Mouse (Mus musculus) intestine, postnatal 0 days (tissue): Measurements from ENCODE around the gene S100a8. TPM values are rescaled to one million over a fixed set of nuclear protein-coding genes. Genes with fewer than 3 reads are reported as not detected.

Source experiments
- ATAC-seq: fragments of 200-750 bp; cut with Nextera tagmentation; 2 replicates; pipeline ENCODE4 v1.8.0; 2017; ENCODE audit warnings: mild to moderate bottlenecking, moderate TSS enrichment, moderate library complexity
- H3K27ac ChIP-seq: fragments of 300-500 bp; sonication (generic); 2 replicates; pipeline ENCODE4 v1.5.1; 2014; ENCODE audit warnings: mild to moderate bottlenecking, low read depth, low read length, moderate library complexity
- H3K27me3 ChIP-seq: fragments of 300-500 bp; sonication (generic); replicated peaks from 2 replicates; pipeline ENCODE4 v1.6.1; 2014; ENCODE audit warnings: low read length, mixed read lengths; ENCODE audit not compliant: control insufficient read depth, insufficient read depth
- H3K36me3 ChIP-seq: fragments of 300-500 bp; sonication (generic); 2 replicates; pipeline ENCODE4 v1.6.1; 2014; ENCODE audit warnings: mild to moderate bottlenecking, moderate library complexity; ENCODE audit not compliant: control insufficient read depth, insufficient read depth
- H3K4me1 ChIP-seq: fragments of 300-500 bp; sonication (generic); replicated peaks from 2 replicates; pipeline ENCODE4 v1.6.1; 2014; ENCODE audit warnings: antibody characterized with exemption, low read length, mixed read lengths; ENCODE audit not compliant: control insufficient read depth, insufficient read depth
- H3K4me2 ChIP-seq: fragments of 300-500 bp; sonication (generic); replicated peaks from 2 replicates; pipeline ENCODE4 v1.6.1; 2014; ENCODE audit warnings: low read depth, mild to moderate bottlenecking, moderate library complexity
- H3K4me3 ChIP-seq: fragments of 300-500 bp; sonication (generic); 2 replicates; pipeline ENCODE4 v1.5.1; 2014; ENCODE audit warnings: low read depth, low read length
- H3K9ac ChIP-seq: fragments of 300-500 bp; sonication (generic); 2 replicates; pipeline ENCODE4 v1.6.1; 2014; ENCODE audit warnings: mild to moderate bottlenecking, low read depth, low read length
- H3K9me3 ChIP-seq: fragments of 300-500 bp; sonication (generic); 2 replicates; pipeline ENCODE4 v1.6.1; 2016; ENCODE audit warnings: mixed run types; ENCODE audit not compliant: control insufficient read depth
- CTCF ChIP-seq: sonication (generic); IDR thresholded peaks from 2 replicates; pipeline ENCODE4 v1.5.1; 2016; ENCODE audit warnings: low read depth, mild to moderate bottlenecking, control low read depth, antibody characterized with exemption, moderate library complexity
- WGBS: fragments of 180-500 bp; shearing (Covaris S2); extraction: QIAGEN DNeasy Blood & Tissue Kit; methylation state at CpG from one replicate; pipeline ENCODE4 v1.1.7; 2014; 5-methylcytosine and 5-hydroxymethylcytosine counted together
- polyA plus RNA-seq: library from polyadenylated mRNA; unstranded; fragments of >200 nt; fragmentation: Nextera tagmentation; extraction: Ambion mirVana; gene quantifications from 2 replicates; pipeline ENCODE4 v1.2.1, GENCODE M21; 2015

The S100a8 gene
- 2.7 and 4.6 TPM in 2 replicates for polyA plus RNA-seq

DNA sequence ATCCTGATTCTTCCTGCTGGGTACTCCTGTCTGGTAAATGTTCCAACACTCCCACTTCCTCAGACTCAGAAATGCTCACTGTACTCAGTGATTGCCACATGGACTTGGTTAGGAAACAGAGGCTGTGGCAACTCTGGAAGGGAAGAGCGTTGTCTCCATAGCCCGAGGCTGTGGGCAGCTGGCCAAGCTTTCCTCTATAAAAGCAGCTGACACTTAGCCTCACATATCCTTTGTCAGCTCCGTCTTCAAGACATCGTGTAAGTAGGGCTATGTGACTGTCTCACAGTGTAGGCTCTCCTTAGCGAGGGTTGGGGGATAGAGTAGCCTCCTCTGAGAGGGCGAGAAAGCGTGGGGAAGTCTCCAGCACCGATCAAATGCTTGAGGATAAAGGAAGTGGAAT lies at the start of gene S100a8:
TSS of gene S100a8 (plus strand) at position 133 of the 400 bp plus-strand sequence.
- 58% methylated on average over 8 of the region's 8 CpGs for WGBS

DNA sequence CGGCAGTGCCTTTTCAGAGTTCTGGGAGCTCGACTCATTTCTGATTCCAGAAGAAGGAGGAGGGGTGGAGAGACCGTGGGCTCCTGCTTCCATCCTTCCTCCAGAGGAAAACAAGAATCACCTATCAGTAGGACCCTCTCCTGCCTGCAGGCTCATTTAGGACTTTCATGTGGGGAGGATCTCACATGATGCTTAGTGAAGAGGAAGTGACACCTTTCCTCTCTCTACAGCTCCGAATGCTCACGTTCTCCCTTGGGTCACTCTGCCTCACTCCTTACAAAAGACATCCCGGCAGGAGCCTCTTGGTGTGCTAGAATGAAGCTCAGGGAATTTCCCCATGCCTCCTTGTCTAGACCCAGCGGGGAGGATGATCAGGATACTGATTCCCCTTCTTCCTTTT lies 47.2 kb upstream of the S100a8 start:
- H3K27me3 ChIP-seq, result no peaks in the 10 kb centered on the region
- H3K4me1 ChIP-seq, result peaks cover 5% of the 10 kb centered on the region
- H3K9me3 ChIP-seq, result no peaks in the 10 kb centered on the region
- H3K4me3 ChIP-seq, result no peak overlapping the region
- no peak overlapping the region for H3K27ac ChIP-seq
- no peak overlapping the region for H3K9ac ChIP-seq
- WGBS, result 50% methylated on average over 7 of the region's 7 CpGs
- H3K4me2 ChIP-seq, result no peak overlapping the region
- no peak for TF ChIP-seq CTCF
- no peak for ATAC-seq
- no peaks in the 10 kb centered on the region for H3K36me3 ChIP-seq

More for the DNA sequence above, at the start of gene S100a8:
- Histone ChIP-seq H3K27me3 (no peaks in the 10 kb centered on the region), H3K36me3 (no peaks in the 10 kb centered on the region), H3K27ac (no peak within 1 kb of the TSS), H3K9ac (no peak within 1 kb of the TSS), H3K4me1 (no peaks in the 10 kb centered on the region), H3K4me3 (no peak within 1 kb of the TSS), H3K4me2 (no peak within 1 kb of the TSS), H3K9me3 (no peaks in the 10 kb centered on the region; the same call in 1 of the 2 replicates)
- no peak for ATAC-seq
- no peak for TF ChIP-seq CTCF

DNA sequence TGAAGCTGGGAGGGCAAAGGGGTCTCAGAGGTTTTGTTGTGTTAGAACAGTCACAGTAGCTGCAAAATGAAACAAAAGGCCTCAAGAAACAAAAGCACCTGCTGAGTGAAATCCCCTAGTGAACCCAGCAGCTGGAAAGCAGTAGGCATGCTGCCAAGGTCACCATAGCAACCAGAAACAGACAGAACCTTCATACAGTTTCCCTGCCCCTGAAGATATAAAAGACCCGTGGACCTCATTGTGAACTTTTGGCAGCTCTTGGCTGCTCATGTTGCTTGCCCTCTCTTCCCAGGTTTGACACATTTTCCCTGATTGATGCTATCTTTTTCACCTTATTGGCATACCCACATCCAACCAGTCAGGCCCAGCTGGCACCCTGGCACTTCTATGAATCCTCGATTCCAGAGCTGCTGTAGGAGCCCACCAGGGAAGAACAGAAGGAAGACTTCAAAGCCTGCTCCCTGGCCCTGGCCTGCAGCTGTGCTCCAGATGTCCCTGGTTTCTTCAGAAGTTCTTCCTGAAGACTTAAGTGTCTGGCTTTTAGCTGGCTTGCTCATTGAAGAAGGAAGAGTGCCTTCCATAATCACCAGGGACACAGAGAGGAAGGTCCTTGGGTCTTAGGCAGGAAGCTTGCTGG lies 45.2 kb upstream of the S100a8 start:
- peak; percentile 34; the same call in 1 of the 2 replicates for ATAC-seq
- H3K36me3 ChIP-seq, result no peaks in the 10 kb centered on the region
- WGBS, result 19% methylated on average over 2 of the region's 2 CpGs

DNA sequence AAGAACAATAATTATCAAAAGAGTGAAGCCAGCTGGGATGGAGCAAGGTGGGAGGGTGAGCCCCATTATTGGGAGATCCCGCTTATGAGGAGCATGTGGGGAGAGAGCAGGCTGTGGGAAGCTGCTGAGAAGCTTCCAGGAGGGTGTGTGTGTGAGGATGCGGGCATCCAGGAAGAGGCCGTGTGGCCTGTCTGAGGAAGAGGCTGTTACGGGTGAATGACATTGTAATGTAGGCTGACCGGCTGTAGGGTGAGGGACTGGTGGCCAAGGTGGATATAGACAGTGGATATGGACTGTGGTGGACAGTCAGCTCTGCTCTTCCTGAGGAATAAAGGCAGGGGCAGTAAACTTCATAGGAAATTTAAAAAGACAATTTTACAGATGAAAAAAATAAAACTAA lies 43.3 kb upstream of the S100a8 start:
- 54% methylated on average over 5 of the region's 5 CpGs for WGBS
- H3K9me3 ChIP-seq, result no peaks in the 10 kb centered on the region
- H3K4me2 ChIP-seq, result no peak overlapping the region
- peak overlapping the region; percentile 46; the same call in 1 of the 2 replicates for H3K27ac ChIP-seq
- H3K27me3 ChIP-seq, result no peaks in the 10 kb centered on the region
- no peak for ATAC-seq
- no peaks in the 10 kb centered on the region for H3K36me3 ChIP-seq
- TF ChIP-seq CTCF, result no peak
- no peak overlapping the region for H3K4me3 ChIP-seq
- H3K9ac ChIP-seq, result no peak overlapping the region
- H3K4me1 ChIP-seq, result peaks cover 5% of the 10 kb centered on the region

More for the DNA sequence above, 45.2 kb upstream of the S100a8 start:
- Histone ChIP-seq H3K9ac (no peak overlapping the region), H3K4me3 (no peak overlapping the region), H3K4me1 (peaks cover 5% of the 10 kb centered on the region), H3K9me3 (no peaks in the 10 kb centered on the region), H3K27ac (no peak overlapping the region), H3K4me2 (no peak overlapping the region), H3K27me3 (no peaks in the 10 kb centered on the region)
- TF ChIP-seq CTCF, result no peak

DNA sequence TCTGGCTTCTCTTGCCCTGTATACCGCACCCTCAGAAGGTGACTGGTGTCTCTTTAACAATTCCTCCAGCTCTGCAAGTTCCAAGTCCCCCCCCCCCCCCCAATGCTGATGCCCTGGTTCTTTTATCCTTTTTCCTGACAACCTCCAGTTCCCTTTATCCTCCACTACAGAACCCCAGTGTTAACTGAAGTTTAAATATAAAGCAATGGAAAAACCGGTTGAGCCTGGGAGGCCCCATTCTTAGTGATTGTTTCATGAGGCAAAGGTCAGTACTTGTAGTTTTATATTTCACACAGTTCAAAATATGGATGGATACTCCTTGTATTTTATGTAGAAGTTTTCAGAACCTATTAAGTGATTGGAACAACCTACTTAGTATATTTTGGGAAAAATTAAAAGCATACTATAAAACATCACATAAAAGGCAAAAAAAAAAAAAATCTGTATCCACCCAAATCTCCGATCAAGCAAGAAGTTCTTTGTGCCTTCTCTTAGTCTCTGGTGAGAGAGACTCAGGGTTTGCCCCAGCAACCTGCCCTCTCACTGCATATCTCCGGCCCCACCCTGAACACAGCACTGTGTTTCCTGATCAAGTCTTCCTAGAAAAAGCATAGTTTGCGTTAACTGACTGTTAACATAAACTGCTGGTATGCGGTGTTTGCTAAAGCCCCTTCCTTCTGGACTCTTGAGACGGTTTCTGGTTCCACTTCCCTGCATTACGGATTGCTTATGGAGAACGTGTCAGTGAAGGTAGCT lies 42.3 kb upstream of the S100a8 start:
- peak overlapping the region; percentile 45 for H3K4me2 ChIP-seq
- WGBS, result 21% methylated on average over 9 of the region's 9 CpGs
- H3K4me3 ChIP-seq, result 0 out of 2 replicates have a peak overlapping the region, but pooled peaks have one; percentile 12
- no peaks in the 10 kb centered on the region for H3K9me3 ChIP-seq
- peaks cover 5% of the 10 kb centered on the region for H3K4me1 ChIP-seq
- ATAC-seq, result peak; percentile 87
- 0 out of 2 replicates have a peak overlapping the region, but pooled peaks have one; percentile 13 for H3K9ac ChIP-seq
- no peaks in the 10 kb centered on the region for H3K36me3 ChIP-seq
- no peaks in the 10 kb centered on the region for H3K27me3 ChIP-seq
- peak overlapping the region; percentile 77 for H3K27ac ChIP-seq
- no peak for TF ChIP-seq CTCF

DNA sequence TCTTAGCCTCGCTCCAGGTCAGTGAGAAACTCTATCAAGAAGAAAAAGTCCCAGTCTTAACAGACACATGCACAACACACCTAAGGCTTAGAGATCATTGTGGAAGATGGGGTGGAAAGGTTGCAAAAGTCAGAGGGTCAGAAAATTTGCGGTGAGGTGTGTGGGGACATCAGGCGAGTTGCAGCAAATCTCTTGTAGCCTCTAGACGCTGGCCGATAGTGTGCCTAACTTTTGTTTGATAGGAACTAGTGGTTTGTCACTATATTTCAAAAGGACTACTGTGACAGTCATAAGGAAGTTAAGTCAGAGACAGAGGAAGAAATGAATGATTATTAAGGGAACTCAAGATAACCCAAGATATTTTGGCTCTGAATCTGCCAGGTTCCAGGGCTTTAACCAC lies 41.4 kb upstream of the S100a8 start:
- H3K27me3 ChIP-seq, result no peaks in the 10 kb centered on the region
- peaks cover 5% of the 10 kb centered on the region for H3K4me1 ChIP-seq
- H3K9me3 ChIP-seq, result no peaks in the 10 kb centered on the region
- WGBS, result 70% methylated on average over 5 of the region's 5 CpGs
- peak overlapping the region; percentile 77 for H3K27ac ChIP-seq
- no peak for TF ChIP-seq CTCF
- H3K4me2 ChIP-seq, result peak overlapping the region; percentile 45
- no peak for ATAC-seq
- no peak overlapping the region for H3K9ac ChIP-seq
- no peaks in the 10 kb centered on the region for H3K36me3 ChIP-seq
- no peak overlapping the region for H3K4me3 ChIP-seq
